1 mouse cellular context compared by ENCODE assay signal in the genomic region with DNA sequence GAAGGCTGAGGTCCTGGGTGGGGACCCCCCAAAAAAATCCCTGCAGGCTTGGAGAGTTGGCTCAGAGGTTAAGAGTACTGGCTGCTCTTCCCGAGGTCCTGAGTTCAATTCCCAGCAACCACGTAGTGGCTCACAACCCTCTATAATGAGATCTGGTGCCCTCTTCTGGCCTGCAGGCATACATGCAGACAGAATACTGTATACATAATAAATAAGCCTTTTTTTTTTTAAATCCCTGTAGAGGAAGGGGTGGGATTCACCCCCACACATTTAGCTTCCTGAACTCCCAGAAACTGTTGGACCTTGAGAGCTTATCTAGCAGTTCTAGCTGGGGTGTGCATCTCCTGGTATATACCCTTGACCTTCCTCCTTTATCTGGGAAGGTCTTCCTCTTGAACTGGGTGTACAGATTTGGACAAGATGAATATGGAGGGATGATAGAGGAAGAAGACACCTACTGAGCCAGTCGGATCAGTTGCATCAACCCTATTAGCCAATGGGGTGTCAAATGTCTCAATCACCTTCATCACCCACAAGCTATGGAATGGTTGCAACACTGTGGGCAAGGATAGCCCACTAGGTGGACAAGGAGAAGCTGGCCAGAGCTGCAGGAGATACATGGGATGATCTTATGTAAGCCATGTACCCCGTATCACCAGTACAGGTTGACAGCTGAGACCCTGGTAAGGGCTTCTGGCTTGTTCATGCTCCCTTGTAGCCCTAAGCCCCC.
TF ChIP-seq lines count a peak whose summit lies in the region.

No protein-coding gene starts in this region.

TF ChIP-seq in MEL, 35 proteins besides CTCF, POLR2A, EP300 and RAD21:
- TF ChIP-seq NELFE (IDR thresholded peaks at IDR 0.05; ENCODE audit: low read depth, low read length) (no peak), SMC3 (IDR thresholded peaks at IDR 0.05; ENCODE audit: low read depth, low read length) (peak; percentile 25), MXI1 (IDR thresholded peaks at IDR 0.05; ENCODE audit: low read depth, low read length) (no peak)
